22 mouse cellular contexts compared by ENCODE assay signal in genomic region chr19:15553953-15554352, GRCm38 (mm10).
"Had no signal": no experiment of that assay in that cellular context is flagged by ENCODE, and none has a peak within 500 bp of the region (broad histone marks: within the 10 kb centered on the region; RNA-seq: fewer than 3 reads in every experiment).

No protein-coding gene starts in this region.

- ATAC-seq: inflammation-experienced regulatory T-cells, adult 6 months; intestine, embryonic 16.5 days; liver, embryonic 12.5 days; midbrain, embryonic 16.5 days had no signal

- H3K4me3 ChIP-seq: limb, embryonic 13.5 days; liver, embryonic 12.5 days; liver, embryonic 15.5 days; lung, embryonic 15.5 days; megakaryocyte, embryonic 14.5 days; midbrain, embryonic 10.5 days; neural tube, embryonic 12.5 days; stomach, embryonic 15.5 days had no signal

- H3K4me1 ChIP-seq: limb, embryonic 13.5 days; liver, embryonic 12.5 days; liver, embryonic 15.5 days; lung, embryonic 15.5 days; megakaryocyte, embryonic 14.5 days; midbrain, embryonic 10.5 days; neural tube, embryonic 12.5 days; stomach, embryonic 15.5 days had no signal

- H3K9ac ChIP-seq: limb, embryonic 13.5 days; liver, embryonic 12.5 days; liver, embryonic 15.5 days; lung, embryonic 15.5 days; neural tube, embryonic 12.5 days; stomach, embryonic 15.5 days had no signal

- H3K9me3 ChIP-seq: limb, embryonic 13.5 days; liver, embryonic 12.5 days; liver, embryonic 15.5 days; lung, embryonic 15.5 days; megakaryocyte, embryonic 14.5 days; midbrain, embryonic 10.5 days; neural tube, embryonic 12.5 days; stomach, embryonic 15.5 days had no signal

- H3K27me3 ChIP-seq: limb, embryonic 13.5 days; liver, embryonic 12.5 days; liver, embryonic 15.5 days; lung, embryonic 15.5 days; megakaryocyte, embryonic 14.5 days; neural tube, embryonic 12.5 days; stomach, embryonic 15.5 days had no signal

- H3K4me2 ChIP-seq: limb, embryonic 13.5 days; liver, embryonic 12.5 days; liver, embryonic 15.5 days; lung, embryonic 15.5 days; neural tube, embryonic 12.5 days; stomach, embryonic 15.5 days had no signal

- DNase-seq: kidney, adult 18-20 months; kidney, adult 9 months; kidney, postnatal 14 days; kidney, postnatal 4 days; liver; lung, adult 18-20 months; lung, postnatal 10 days; lung, postnatal 36 days; right cerebral cortex, postnatal 25 days; spleen, adult 18-20 months; thymus, postnatal 25 days had no signal

- H3K36me3 ChIP-seq: limb, embryonic 13.5 days; liver, embryonic 12.5 days; liver, embryonic 15.5 days; lung, embryonic 15.5 days; midbrain, embryonic 10.5 days; neural tube, embryonic 12.5 days; stomach, embryonic 15.5 days had no signal

- H3K27ac ChIP-seq: limb, embryonic 13.5 days; liver, embryonic 12.5 days; liver, embryonic 15.5 days; lung, embryonic 15.5 days; midbrain, embryonic 10.5 days; neural tube, embryonic 12.5 days; stomach, embryonic 15.5 days had no signal
